Mouse (Mus musculus) heart, adult 8-10 months (tissue): ENCODE results near the gene Slc36a1. TPM values are rescaled to one million over a fixed set of nuclear protein-coding genes. Genes with fewer than 3 reads are reported as not detected.

Source experiments
- DNase-seq: peaks from one replicate; pipeline ENCODE4 v3.0.0; 2022; ENCODE audit warnings: low spot score
- total RNA-seq, 4 experiments: library from RNA; stranded (reverse); gene quantifications; 2 replicates each; pipeline ENCODE4 v1.2.4; 2022

Slc36a1 gene
- total RNA-seq, 4 experiments from 2014 or later: 8.8 to 12.1 (median 10.4) TPM

DNA sequence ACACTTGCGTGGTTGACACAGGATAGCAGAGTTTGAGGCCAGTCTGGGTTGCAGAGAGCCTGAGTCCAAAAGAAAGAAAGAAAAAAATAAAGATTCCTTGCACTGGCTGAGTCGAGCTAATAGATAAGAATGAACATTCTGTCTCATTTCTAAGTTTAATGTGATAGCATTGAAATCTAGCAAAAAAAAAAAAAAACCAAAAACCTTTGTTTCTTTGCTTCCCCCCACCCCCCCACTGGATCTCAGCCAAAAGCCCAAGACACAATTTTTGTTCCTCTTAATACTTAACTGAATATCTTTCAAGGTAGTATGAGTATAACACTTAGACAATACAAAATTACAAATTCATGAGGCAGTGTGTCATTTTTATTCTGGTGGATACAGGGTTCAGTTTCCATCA, 4.9 kb downstream of the Slc36a1 start:
- DNase-seq: no peak

- no peak for DNase-seq
These were observed 5.6 kb downstream of the Slc36a1 start for GRCm38 (mm10) chr11:55209626-55210353.

DNA sequence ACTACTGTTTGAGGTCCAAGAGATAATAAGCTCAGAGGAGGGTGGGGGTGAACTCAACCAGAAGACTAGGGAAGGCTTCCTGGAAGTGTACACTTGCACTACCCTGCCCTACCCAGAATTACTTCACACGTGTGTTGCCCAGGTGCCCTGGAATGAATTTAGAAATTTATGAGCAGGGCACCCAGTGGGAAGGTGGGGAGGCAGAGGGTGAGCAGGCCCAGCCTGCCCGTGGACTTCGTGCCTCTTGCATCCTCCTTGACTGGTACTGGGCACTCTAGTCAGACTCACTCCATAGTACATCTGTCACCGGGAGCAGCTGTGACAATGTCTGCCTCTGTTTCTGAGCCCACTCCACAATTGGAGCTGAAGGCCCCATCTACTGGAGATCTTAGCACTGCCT, 9.4 kb downstream of the Slc36a1 start:
- no peak for DNase-seq

DNA sequence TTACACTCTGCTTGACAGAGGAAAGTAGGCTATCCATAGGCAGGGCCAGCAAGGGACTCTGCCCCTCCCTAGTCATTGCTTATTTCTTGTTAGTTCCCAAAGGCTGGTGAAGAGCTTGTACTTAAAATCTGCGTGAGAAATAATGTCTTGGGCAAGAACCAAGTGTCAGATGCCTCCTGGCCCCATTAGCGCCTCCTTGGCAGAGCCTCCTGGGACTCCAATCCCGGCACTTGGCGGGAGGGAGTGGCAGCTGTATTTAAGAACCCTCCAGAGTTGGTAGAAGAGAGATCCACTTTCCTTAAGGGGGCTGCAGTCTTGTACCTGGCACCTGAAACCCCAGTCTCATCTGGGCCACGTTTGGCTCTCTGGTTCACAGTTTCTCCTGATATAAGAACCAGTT, 10.0 kb downstream of the Slc36a1 start:
- DNase-seq: no peak

GRCm38 (mm10) chr11:55214978-55215377, 10.8 kb downstream of the Slc36a1 start:
- DNase-seq: peak; percentile 30

GRCm38 (mm10) chr11:55216061-55216460, 11.9 kb downstream of the Slc36a1 start:
- no peak for DNase-seq

- no peak for DNase-seq
These were observed 12.7 kb downstream of the Slc36a1 start for GRCm38 (mm10) chr11:55216830-55217229.

GRCm38 (mm10) chr11:55217418-55217817, 13.3 kb downstream of the Slc36a1 start:
- no peak for DNase-seq

GRCm38 (mm10) chr11:55217880-55218279, 13.7 kb downstream of the Slc36a1 start:
- no peak for DNase-seq

DNA sequence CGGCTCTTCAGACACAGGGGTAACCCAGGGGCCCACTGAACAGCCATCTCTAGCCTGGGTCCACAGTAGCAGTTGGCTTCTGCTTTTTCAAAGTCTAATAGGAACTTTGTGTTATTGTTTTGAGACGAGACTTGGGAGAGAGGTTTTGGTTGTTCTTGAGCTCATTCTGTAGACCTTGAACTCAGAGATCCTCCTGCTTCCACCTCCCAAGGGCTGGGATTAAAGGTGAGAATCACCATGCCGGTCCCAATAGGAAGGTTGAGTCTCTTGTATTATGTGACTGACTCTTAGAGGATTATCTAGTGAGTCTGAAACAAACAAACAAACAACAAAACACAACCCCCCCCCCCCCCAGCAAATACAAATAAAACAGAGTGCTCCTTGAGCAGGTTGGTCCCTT, 14.3 kb downstream of the Slc36a1 start:
- DNase-seq: no peak

- no peak for DNase-seq
These were observed 17.2 kb downstream of the Slc36a1 start for GRCm38 (mm10) chr11:55221306-55221705.

DNA sequence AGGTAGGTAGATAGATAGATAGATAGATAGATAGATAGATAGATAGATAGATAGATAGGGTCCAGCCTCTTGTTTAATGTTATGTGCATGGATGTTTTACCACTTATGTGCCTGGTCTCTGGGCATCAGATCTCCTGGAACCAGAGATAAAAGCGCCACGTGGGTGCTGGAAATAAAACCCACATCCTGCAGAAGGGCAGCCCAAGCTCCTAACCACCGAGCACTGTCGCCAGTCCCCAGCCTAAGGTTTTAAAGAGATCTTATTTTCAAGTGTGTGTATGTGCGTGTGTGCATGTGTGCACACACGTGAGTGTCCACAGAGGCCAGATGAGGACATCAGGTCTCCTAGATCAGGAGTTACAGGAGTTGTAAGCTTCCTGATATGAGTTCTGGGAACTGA, 26.9 kb downstream of the Slc36a1 start:
- DNase-seq: no peak

DNA sequence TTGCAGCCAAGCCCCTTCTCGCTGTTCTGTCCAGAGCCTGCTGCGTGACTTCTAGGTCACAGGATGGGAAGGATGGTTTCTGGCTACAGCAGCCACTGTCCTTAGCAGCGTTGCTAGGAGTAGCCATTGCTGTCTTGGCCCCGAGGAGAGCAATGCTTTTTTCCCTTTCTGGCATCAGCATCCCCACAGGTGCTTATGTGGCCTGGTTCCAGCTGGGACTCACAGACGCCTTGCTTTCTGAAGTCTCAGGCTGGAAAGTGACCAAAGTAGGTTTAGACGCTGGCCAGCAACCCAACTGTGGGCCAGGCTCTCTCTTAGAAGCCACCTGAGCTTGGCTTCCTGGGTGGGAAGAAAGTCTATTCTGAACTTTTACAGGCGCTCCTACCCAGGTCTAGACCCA, 30.1 kb downstream of the Slc36a1 start:
- no peak for DNase-seq

DNA sequence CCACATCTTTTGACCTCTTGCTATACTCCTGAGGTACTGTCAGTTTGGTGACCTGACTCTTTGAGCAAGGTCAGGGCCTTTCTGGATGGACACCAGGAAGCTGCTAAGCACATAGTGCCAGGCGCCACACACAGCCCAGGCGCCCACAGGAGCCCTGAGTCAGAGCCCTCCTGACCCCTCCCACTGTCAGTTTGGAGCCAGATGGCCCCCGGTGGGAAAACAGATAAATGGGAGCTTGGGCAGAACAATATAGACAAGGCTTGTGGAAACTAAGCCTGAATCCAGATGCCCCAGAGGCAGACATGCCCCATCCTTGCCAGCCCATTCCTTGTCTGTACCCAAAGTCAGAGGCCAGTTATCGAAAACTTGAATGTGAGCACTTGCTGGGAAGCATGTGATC, 30.6 kb downstream of the Slc36a1 start:
- DNase-seq: no peak

- DNase-seq: no peak
These were observed 32.7 kb downstream of the Slc36a1 start for GRCm38 (mm10) chr11:55236815-55237214.

- no peak for DNase-seq
These were observed 35.3 kb downstream of the Slc36a1 start for GRCm38 (mm10) chr11:55239496-55239895.

GRCm38 (mm10) chr11:55240556-55240955, 36.4 kb downstream of the Slc36a1 start:
- peak; percentile 76 for DNase-seq

DNA sequence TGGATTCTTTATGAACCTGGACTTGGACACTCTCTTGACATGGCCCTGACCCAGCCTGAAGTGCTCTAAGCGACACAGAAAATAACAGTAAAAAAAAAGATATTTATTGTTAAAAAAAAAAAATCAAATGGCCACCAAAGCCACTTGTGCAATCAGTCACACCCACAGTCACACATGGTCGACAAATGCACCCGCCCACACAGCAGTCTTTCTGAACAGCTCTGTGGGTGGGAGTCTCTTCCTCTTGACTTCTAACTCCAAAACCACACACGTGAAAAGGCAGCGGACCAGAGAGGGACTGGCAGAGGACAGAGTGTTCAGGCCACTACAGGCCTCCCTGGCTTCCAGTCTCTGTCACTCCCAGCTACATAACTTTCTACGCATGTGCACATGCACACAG, 46.4 kb downstream of the Slc36a1 start:
- no peak for DNase-seq

- DNase-seq: no peak
These were observed 49.2 kb downstream of the Slc36a1 start for GRCm38 (mm10) chr11:55253391-55253790.

- no peak for DNase-seq
These were observed 57.0 kb downstream of the Slc36a1 start for GRCm38 (mm10) chr11:55261105-55261504.

GRCm38 (mm10) chr11:55262000-55262399, 57.9 kb downstream of the Slc36a1 start:
- DNase-seq: peak; percentile 59

DNA sequence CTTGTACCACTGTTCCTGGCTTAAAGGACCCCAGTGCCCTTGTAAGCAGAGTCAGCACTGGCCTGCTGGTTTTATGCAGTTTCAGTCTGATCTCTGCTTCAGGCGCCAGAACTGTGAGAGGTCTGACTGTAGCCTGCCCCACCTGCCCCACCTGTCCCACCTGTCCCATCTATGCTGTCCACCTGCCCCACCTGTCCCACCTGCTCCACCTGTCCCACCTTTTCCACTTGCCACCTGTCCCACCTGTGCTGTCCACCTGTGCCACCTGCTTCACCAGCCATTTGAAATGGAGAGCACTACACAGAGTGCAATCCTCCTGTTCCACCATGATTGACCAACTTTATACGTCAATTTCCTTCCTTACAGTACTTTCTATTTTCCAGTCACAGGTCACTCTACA, 60.2 kb downstream of the Slc36a1 start:
- DNase-seq: no peak

DNA sequence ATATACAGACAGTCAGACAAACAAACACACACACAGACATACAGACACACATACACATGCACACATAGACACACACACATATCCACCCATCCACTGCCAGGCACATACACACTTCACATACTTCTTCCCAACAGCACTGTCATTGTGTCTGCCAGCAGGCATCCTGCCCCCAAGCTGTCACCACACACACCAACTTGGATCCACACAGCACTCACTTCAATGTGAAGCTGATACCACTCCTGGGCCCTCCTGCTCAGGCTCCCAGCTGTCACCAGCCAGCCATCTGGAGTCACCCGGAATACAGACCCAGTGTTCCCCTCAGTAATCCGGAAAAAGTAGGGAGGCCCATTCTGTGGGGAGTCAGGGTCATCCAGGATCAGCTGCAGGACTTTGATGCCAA, 61.5 kb downstream of the Slc36a1 start:
- DNase-seq: peak; percentile 7

GRCm38 (mm10) chr11:55268580-55268979, 64.4 kb downstream of the Slc36a1 start:
- DNase-seq: no peak
